Mouse (Mus musculus): ENCODE results near the gene Mdc1. TPM values are rescaled to one million over a fixed set of nuclear protein-coding genes. Genes with fewer than 3 reads are reported as not detected.
A peak's percentile ranks its signal among the peaks of the same experiment; 100 is the strongest.

The Mdc1 gene
- 18.7 and 19.2 TPM in 2 replicates for polyA plus RNA-seq (2014; fragmentation: Nextera tagmentation; extraction: Ambion mirVana)

DNA sequence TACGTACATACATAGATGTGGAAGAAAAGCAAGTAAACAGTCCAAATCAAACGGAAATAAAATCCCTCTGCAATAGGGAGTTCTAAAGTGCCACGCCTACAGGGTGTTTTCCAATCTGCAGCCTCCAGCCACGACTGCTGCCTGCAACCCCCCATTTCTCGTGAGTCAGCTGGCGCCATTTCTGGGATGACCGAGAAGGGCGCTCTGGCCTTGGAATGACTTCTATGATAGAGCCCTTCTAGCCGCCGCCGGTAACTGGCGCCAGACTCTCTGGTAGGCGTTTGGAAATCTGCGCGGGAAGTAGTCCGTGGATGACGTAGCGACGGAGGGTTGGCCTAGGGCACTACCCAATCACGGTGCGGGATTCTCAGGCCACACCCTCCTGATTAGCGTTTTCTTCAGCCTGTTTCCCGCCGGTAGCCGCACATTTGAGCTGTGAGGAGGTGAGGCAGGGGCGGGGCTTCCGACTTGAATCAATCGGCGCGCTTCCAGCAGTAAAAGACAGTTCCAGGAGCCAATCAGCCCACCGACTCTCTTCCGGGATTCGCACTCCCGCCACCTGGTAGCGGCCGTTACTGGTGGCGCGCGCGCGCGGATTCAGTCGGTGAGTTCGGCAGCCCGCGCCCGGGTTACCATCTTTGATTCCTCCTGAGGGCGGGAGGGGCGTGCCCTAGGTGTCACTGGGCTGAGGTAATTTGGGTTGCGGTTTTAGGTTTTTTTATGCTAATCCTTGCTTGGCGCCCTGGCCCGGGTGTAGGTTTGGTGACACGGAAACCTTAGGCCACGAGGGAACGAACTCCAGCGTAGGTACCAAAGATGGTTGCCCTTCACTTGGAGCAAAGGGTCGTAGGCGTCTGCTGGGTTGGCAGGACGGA lies at the start of gene Mdc1:
Gene Mdc1, plus strand, starts transcription at position 440 of the 875 bp plus-strand sequence.
- Histone ChIP-seq H3K9ac (replicated peaks; ENCODE audit: low read depth, low read length) (peak within 1 kb of the TSS; percentile 23), H3K4me1 (ENCODE audit: control insufficient read depth, insufficient read depth, low read length) (peaks cover 11% of the 10 kb centered on the region; the same call in 1 of the 2 replicates), H3K9me3 (ENCODE audit: control insufficient read depth, low read depth, low read length) (no peaks in the 10 kb centered on the region), H3K27ac (ENCODE audit: low read length) (peak within 1 kb of the TSS; percentile 86), H3K4me3 (ENCODE audit: low read depth, low read length) (peak within 1 kb of the TSS; percentile 57), H3K27me3 (ENCODE audit: control insufficient read depth, insufficient read depth, low read length) (no peaks in the 10 kb centered on the region), H3K36me3 (ENCODE audit: control insufficient read depth, insufficient read depth, low read length) (peaks cover 21% of the 10 kb centered on the region), H3K4me2 (replicated peaks; ENCODE audit: low read depth, low read length) (peak within 1 kb of the TSS; percentile 58)
- WGBS: under 1% methylated on average over 59 of the region's 59 CpGs
- ATAC-seq (ENCODE audit: insufficient number of reproducible peaks, insufficient read depth, low FRiP score, low read depth): peak; percentile 91

DNA sequence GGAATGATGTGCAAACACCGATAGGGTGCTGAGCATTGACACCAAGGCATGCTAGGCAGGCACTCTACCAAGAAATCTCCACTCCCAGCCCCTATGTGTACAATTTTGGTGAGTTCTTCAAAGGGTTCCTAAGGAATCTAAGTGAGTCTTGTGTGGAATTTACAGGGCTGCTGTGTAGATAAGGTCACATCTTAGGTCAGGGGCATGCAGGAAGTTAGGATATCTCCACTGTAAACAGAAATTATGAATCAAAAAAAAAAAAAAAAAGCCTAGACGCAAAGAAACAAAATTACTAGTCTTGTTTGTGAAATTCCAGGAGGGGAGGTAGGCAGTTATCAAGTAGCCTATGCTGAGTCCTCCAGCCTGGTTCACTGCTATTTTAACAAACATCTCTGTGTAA lies 48.5 kb upstream of the Mdc1 start:
- H3K4me2 ChIP-seq (replicated peaks; ENCODE audit: low read depth, low read length): no peak overlapping the region
- H3K9ac ChIP-seq (replicated peaks; ENCODE audit: low read depth, low read length): no peak overlapping the region
- 70% methylated on average over 2 of the region's 2 CpGs for WGBS
- no peaks in the 10 kb centered on the region for H3K4me1 ChIP-seq (ENCODE audit: control insufficient read depth, insufficient read depth, low read length)
- no peaks in the 10 kb centered on the region for H3K27me3 ChIP-seq (ENCODE audit: control insufficient read depth, insufficient read depth, low read length)
- ATAC-seq (ENCODE audit: insufficient number of reproducible peaks, insufficient read depth, low FRiP score, low read depth): no peak
- H3K27ac ChIP-seq (ENCODE audit: low read length): no peak overlapping the region
- no peaks in the 10 kb centered on the region for H3K9me3 ChIP-seq (ENCODE audit: control insufficient read depth, low read depth, low read length)
- no peaks in the 10 kb centered on the region for H3K36me3 ChIP-seq (ENCODE audit: control insufficient read depth, insufficient read depth, low read length)
- no peak overlapping the region for H3K4me3 ChIP-seq (ENCODE audit: low read depth, low read length)

DNA sequence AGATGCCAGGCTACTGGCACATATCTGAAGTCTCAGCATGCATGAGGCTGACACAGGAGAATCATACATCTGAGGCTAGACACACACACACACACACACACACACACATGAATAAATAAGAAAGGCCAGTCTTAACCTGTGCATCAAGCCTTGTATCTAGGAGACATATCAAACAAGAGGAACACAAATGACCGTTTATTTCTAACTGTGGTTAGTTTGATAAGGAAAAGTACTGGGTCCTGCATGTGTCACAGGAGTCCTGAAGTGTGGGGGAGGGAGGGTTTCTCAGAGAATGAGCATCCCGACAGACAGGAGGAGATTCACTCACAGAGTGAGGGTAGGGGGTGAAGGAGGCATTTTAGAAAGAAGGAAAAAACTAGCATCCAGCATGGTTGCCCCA lies 46.2 kb upstream of the Mdc1 start:
- Histone ChIP-seq H3K36me3 (ENCODE audit: control insufficient read depth, insufficient read depth, low read length) (no peaks in the 10 kb centered on the region), H3K9me3 (ENCODE audit: control insufficient read depth, low read depth, low read length) (peaks cover 5% of the 10 kb centered on the region; the same call in 1 of the 2 replicates), H3K4me1 (ENCODE audit: control insufficient read depth, insufficient read depth, low read length) (no peaks in the 10 kb centered on the region), H3K9ac (replicated peaks; ENCODE audit: low read depth, low read length) (no peak overlapping the region), H3K4me2 (replicated peaks; ENCODE audit: low read depth, low read length) (no peak overlapping the region), H3K27ac (ENCODE audit: low read length) (no peak overlapping the region), H3K27me3 (ENCODE audit: control insufficient read depth, insufficient read depth, low read length) (no peaks in the 10 kb centered on the region), H3K4me3 (ENCODE audit: low read depth, low read length) (no peak overlapping the region)
- WGBS: 34% methylated on average over 2 of the region's 2 CpGs
- no peak for ATAC-seq (ENCODE audit: insufficient number of reproducible peaks, insufficient read depth, low FRiP score, low read depth)

DNA sequence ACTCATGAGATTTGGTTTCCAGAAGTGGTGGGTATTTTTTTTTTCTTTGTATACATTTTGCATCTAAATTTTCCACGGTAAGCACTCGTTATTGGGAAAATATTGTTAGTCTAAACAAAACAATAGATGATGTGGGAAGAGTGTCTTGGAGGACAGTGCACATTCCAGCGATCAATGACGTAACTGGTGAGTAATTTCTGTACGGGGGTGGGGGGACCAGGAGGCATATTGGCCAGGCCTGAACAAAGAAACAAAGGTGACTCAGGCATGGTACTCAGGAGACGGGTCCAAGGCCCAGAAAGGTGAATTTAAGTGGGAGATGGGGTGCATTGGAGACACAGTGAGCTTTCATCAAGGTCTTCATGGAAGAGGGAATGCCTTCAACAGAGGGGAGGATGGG lies 45.7 kb upstream of the Mdc1 start:
- WGBS: 68% methylated on average over 6 of the region's 6 CpGs
- no peak for ATAC-seq (ENCODE audit: insufficient number of reproducible peaks, insufficient read depth, low FRiP score, low read depth)
- Histone ChIP-seq H3K4me2 (replicated peaks; ENCODE audit: low read depth, low read length) (no peak overlapping the region), H3K27me3 (ENCODE audit: control insufficient read depth, insufficient read depth, low read length) (no peaks in the 10 kb centered on the region), H3K27ac (ENCODE audit: low read length) (no peak overlapping the region), H3K4me1 (ENCODE audit: control insufficient read depth, insufficient read depth, low read length) (no peaks in the 10 kb centered on the region), H3K36me3 (ENCODE audit: control insufficient read depth, insufficient read depth, low read length) (no peaks in the 10 kb centered on the region), H3K9me3 (ENCODE audit: control insufficient read depth, low read depth, low read length) (peaks cover 5% of the 10 kb centered on the region; the same call in 1 of the 2 replicates), H3K9ac (replicated peaks; ENCODE audit: low read depth, low read length) (no peak overlapping the region), H3K4me3 (ENCODE audit: low read depth, low read length) (no peak overlapping the region)

DNA sequence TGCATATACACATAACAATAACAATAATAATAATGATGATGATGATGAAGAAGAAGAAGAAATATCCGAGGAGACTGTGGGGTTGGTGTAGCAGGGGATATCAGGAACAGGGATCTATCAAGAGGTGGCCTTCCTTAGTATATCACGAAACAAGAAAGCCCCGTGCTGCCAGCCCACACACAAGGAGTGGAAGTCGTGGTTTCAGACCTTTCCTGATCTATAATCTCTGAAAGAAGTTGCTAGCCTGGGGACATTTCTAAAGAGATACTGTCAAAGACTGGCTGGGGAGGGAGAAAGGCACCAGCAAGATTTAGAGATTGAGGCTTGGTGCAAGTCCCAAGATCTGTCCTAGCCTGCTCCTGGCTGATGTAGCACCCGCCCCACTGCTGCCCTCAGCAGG lies 44.5 kb upstream of the Mdc1 start:
- Histone ChIP-seq H3K27ac (ENCODE audit: low read length) (no peak overlapping the region), H3K27me3 (ENCODE audit: control insufficient read depth, insufficient read depth, low read length) (no peaks in the 10 kb centered on the region), H3K9ac (replicated peaks; ENCODE audit: low read depth, low read length) (no peak overlapping the region), H3K4me3 (ENCODE audit: low read depth, low read length) (no peak overlapping the region), H3K4me2 (replicated peaks; ENCODE audit: low read depth, low read length) (no peak overlapping the region), H3K9me3 (ENCODE audit: control insufficient read depth, low read depth, low read length) (peaks cover 5% of the 10 kb centered on the region; the same call in 1 of the 2 replicates), H3K4me1 (ENCODE audit: control insufficient read depth, insufficient read depth, low read length) (no peaks in the 10 kb centered on the region), H3K36me3 (ENCODE audit: control insufficient read depth, insufficient read depth, low read length) (no peaks in the 10 kb centered on the region)
- 72% methylated on average over 5 of the region's 5 CpGs for WGBS
- no peak for ATAC-seq (ENCODE audit: insufficient number of reproducible peaks, insufficient read depth, low FRiP score, low read depth)

DNA sequence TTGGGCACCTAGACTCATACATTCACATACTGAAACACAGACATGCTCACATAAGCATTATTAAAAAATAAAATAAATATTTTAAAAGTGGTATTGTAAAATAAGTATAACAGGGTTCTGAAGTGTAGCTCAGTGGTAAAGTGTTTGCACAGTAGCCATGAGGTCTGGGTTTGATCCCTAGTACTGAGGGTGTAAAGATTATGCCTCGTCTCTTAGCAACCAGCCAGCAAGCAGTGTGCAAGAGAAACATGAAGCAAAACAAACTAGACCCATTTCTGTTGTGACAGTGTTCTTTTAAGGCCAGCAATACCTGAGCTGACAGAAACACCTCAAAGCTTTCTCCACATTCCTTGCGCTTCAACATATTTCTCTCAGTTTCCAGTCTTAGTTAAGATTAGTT lies 40.4 kb upstream of the Mdc1 start:
- no peak for ATAC-seq (ENCODE audit: insufficient number of reproducible peaks, insufficient read depth, low FRiP score, low read depth)

DNA sequence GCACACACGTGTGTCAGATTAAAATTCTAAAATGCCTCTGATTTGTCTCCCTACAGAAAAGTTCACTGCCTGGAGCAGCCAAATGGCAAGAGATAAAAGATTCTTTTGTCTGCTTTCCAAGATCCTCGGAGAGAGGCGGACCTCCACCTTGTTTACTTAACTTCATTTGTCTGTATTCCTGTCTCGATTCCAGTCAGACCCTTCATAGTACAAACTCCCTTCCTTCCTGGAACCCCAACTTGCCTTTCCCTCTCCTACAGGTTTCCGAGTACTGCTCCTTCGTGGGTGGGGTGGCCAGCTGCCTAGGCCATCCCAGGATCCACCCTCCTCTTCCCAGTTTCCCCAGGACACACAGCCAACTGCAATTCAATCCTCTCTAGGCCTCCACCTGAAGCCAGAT lies 38.3 kb upstream of the Mdc1 start:
- Histone ChIP-seq H3K27ac (ENCODE audit: low read length) (no peak overlapping the region), H3K4me3 (ENCODE audit: low read depth, low read length) (no peak overlapping the region), H3K4me2 (replicated peaks; ENCODE audit: low read depth, low read length) (no peak overlapping the region), H3K27me3 (ENCODE audit: control insufficient read depth, insufficient read depth, low read length) (no peaks in the 10 kb centered on the region), H3K9me3 (ENCODE audit: control insufficient read depth, low read depth, low read length) (peaks cover 5% of the 10 kb centered on the region; the same call in 1 of the 2 replicates), H3K4me1 (ENCODE audit: control insufficient read depth, insufficient read depth, low read length) (no peaks in the 10 kb centered on the region), H3K36me3 (ENCODE audit: control insufficient read depth, insufficient read depth, low read length) (no peaks in the 10 kb centered on the region), H3K9ac (replicated peaks; ENCODE audit: low read depth, low read length) (no peak overlapping the region)
- no peak for ATAC-seq (ENCODE audit: insufficient number of reproducible peaks, insufficient read depth, low FRiP score, low read depth)
- 25% methylated on average over 6 of the region's 6 CpGs for WGBS

More for the DNA sequence above, 40.4 kb upstream of the Mdc1 start:
- Histone ChIP-seq H3K4me2 (replicated peaks; ENCODE audit: low read depth, low read length) (no peak overlapping the region), H3K9ac (replicated peaks; ENCODE audit: low read depth, low read length) (no peak overlapping the region), H3K4me3 (ENCODE audit: low read depth, low read length) (no peak overlapping the region), H3K27ac (ENCODE audit: low read length) (no peak overlapping the region), H3K36me3 (ENCODE audit: control insufficient read depth, insufficient read depth, low read length) (no peaks in the 10 kb centered on the region), H3K9me3 (ENCODE audit: control insufficient read depth, low read depth, low read length) (peaks cover 5% of the 10 kb centered on the region; the same call in 1 of the 2 replicates), H3K4me1 (ENCODE audit: control insufficient read depth, insufficient read depth, low read length) (no peaks in the 10 kb centered on the region), H3K27me3 (ENCODE audit: control insufficient read depth, insufficient read depth, low read length) (no peaks in the 10 kb centered on the region)
- WGBS: 75% methylated on average over 2 of the region's 2 CpGs

DNA sequence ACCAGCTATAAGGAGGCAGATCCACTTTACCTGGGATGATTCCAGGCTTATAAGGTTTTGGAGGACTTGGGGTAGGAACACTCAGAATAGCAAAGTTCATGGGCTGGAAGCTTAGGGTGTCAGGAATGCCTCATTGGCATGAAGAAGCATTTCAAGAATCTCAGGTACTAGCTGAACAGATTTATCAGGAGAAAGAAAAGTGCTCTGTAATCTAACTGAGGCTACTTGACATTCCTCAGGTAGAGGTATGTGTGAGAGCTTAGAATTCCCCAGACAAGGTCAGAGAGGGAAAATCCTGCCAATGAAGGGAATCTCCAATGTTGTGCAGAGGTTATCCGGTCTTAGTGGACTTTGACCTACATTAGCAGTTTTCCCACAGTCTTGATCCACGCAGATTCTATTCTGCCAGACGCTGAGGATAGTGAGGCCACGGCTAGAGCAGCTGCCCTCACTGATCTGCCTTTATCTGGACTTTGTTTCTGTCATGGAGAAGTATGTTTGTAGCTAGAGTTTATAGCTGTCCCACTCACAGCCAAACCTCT lies 37.4 kb upstream of the Mdc1 start:
- 58% methylated on average over 4 of the region's 4 CpGs for WGBS

More for the DNA sequence above, 37.4 kb upstream of the Mdc1 start:
- Histone ChIP-seq H3K27me3 (ENCODE audit: control insufficient read depth, insufficient read depth, low read length) (no peaks in the 10 kb centered on the region), H3K4me2 (replicated peaks; ENCODE audit: low read depth, low read length) (no peak overlapping the region), H3K9ac (replicated peaks; ENCODE audit: low read depth, low read length) (no peak overlapping the region), H3K36me3 (ENCODE audit: control insufficient read depth, insufficient read depth, low read length) (no peaks in the 10 kb centered on the region), H3K4me1 (ENCODE audit: control insufficient read depth, insufficient read depth, low read length) (no peaks in the 10 kb centered on the region), H3K27ac (ENCODE audit: low read length) (no peak overlapping the region), H3K4me3 (ENCODE audit: low read depth, low read length) (no peak overlapping the region), H3K9me3 (ENCODE audit: control insufficient read depth, low read depth, low read length) (no peaks in the 10 kb centered on the region)
- no peak for ATAC-seq (ENCODE audit: insufficient number of reproducible peaks, insufficient read depth, low FRiP score, low read depth)
